Mouse (Mus musculus) A20 (cell line): ENCODE results near the gene Synj2.

Source experiments
- DNase-seq: peaks from one replicate; pipeline ENCODE4 v3.0.0-alpha.2; 2011; ENCODE audit warnings: low read depth, low spot score

The Synj2 gene

GRCm38 (mm10) chr17:5935680-5936079, 5.4 kb upstream of the Synj2 start:
- DNase-seq: no peak

DNA sequence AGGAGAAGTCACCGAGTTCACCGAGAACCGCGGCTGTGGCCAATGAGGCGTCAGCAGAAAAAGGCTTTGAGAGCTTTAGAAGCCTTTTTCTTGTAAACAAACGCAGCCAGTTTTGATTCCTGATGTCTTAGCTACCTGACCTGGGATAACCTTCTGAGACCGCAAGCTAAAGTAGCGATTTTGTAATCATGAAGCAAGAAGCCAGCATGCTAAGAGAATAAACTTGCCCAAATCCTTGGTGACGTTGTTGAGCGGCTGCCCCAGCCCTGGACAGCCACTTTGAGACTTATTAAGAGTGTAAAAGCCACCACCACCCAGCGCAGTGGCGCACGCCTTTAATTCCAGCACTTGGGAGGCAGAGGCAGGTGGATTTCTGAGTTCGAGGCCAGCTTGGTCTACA, 4.8 kb upstream of the Synj2 start:
- no peak for DNase-seq

DNA sequence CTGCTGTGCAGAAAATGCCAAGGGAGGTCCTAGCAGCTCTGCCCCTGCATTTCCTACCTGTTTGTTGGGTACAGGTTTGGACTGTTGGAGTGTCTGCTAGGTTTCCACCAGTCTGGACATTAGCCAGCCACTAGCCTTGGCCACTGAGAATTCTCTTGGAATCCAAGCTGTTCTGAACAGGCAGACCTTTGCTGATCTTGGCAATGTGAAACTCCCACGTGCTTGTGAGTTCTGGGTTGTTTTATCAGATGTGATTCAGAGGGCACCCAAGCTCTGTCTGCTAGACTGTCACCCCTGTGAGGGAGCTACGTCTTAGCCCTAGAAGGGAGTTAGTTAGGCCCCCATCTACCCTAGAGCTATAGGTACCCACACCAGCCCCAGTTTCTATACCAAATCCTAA, 3.6 kb upstream of the Synj2 start:
- no peak for DNase-seq

DNA sequence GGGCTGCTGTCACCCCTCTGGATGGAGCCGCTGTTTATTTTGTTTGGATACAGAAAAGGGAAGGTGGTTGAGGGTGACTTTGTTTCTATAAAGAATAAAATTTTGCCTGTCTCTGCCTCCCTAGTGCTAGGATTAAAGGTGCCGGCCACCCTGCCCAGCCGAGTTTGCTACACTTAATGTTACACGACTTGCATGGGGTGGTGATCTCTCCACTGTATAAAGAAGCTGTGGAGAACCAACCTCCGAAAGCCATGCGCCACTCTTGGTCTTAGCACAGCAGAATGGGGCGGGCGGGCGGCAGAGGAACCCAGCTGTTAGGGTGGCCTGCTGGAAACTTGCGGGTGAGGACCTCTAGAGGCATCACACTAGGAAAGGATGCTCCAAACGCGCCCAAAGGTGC, 1.2 kb upstream of the Synj2 start:
- DNase-seq: no peak

DNA sequence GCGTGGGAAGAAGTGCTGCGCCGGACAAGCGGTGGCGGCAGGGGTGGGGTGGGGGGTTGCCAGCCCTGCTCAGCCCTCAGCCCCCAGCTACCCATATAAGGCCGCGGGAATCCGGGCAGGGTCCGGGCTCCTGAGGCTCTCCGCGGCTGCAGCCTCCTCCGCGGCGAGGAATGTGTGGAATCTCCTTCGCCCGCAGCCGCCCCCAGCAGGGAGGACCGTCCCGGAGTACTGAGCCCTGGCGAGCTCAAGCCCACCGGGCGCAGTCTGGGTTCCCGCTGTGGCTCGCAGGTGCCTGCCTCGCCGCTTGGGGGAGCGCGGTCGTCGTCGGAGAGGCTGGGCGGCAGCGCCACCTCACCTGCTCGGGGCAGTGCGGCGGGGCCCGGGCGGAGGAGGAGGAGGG, 288 bp upstream of the Synj2 start:
- peak; percentile 83 for DNase-seq

DNA sequence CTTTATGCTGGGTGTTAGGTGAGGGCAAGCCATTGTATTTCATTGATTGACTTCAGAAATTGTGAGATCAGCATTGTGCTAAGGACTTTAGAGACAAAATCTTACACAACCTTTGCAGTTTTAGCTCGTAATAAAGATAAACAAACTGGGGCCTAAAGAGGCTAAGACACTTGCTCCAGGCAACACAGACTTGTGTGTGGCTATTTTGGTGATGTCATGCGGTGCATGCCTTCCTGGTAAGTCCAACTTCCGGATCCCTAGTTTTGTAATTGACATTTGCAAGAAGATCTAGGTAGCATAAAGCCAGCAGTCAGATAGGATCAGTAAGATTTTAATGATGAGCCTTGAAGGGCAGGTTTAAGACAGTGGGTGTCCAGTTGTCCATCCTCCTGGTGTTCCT, 1.1 kb downstream of the Synj2 start:
- no peak for DNase-seq

- DNase-seq: no peak
Measured at GRCm38 (mm10) chr17:5943053-5943452, 2.0 kb downstream of the Synj2 start.

GRCm38 (mm10) chr17:5947039-5947438, 6.0 kb downstream of the Synj2 start:
- DNase-seq: no peak

GRCm38 (mm10) chr17:5952455-5952854, 11.4 kb downstream of the Synj2 start:
- no peak for DNase-seq

DNA sequence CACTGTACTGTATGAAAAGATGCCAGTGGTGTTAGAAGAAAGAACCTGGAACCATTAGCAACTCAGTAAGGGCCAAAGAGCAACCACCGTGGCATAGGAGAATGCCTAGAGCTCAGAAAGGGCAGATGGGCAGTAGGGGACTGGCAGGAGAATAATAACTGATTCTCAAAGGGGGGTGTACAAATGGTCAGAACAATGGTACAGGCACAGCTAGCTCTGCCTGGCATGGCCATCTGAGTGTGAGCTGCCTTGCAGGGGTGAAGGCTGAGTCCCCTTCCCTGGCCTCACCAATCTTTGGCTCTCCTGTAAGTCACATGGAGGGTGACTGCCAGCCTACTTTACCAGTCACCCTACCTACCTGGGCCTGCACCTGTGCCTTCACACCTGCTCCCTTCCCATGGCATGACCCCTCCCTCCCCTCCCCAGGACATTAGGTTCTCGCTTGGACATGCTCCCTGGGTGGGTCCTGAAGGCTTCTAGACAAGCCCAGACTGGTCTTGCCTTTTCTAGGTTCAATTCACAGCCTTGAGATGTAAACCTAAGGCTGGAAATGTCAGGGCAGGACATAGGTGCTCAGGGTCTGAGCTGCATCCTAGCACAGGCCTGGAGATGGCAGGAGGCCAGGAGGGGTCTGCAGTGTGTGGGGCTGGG, 15.4 kb downstream of the Synj2 start:
- DNase-seq: no peak

GRCm38 (mm10) chr17:5957097-5957496, 16.0 kb downstream of the Synj2 start:
- DNase-seq: no peak

DNA sequence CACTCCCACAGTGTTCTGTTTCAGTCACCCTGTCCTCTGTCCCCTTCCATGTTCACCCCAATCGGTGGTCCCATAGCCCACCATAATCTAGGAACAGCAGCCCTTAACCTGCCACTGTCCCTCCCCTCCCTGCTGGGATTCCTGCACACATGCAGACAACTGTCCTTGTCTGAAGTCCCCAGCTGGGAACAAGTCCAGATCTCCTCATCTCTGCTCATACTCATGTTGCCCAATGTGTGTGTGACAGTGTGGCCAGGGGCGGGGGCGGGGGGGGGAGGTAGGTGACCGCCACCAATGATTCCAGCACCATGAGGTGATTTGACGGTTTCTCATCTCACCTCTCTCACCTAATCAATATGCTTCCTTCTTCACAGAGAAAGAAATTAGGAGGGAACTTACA, 17.1 kb downstream of the Synj2 start:
- DNase-seq: no peak

GRCm38 (mm10) chr17:5958636-5959035, 17.6 kb downstream of the Synj2 start:
- DNase-seq: no peak

DNA sequence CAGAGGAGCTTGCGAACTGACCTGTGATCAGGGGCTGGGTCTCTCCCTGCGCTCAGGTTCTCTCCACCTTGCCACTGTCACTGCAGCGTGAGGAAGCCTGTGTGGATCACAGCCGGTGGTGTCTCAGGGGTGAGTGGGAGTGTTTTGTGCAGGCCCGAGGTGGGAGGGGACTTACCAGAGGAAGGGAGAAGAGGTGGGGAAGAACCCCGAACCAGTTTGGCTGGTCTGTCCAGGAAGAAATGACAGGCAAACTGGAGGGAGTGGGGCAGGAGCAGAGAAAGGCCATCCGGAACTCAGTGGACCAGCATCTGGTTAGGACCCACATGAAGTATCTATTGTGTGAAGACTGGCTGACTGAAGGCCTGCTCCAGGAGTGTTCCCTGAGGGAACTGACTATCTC, 18.0 kb downstream of the Synj2 start:
- no peak for DNase-seq

- no peak for DNase-seq
Measured at GRCm38 (mm10) chr17:5959802-5960201, 18.7 kb downstream of the Synj2 start.

GRCm38 (mm10) chr17:5963766-5964165, 22.7 kb downstream of the Synj2 start:
- DNase-seq: no peak

DNA sequence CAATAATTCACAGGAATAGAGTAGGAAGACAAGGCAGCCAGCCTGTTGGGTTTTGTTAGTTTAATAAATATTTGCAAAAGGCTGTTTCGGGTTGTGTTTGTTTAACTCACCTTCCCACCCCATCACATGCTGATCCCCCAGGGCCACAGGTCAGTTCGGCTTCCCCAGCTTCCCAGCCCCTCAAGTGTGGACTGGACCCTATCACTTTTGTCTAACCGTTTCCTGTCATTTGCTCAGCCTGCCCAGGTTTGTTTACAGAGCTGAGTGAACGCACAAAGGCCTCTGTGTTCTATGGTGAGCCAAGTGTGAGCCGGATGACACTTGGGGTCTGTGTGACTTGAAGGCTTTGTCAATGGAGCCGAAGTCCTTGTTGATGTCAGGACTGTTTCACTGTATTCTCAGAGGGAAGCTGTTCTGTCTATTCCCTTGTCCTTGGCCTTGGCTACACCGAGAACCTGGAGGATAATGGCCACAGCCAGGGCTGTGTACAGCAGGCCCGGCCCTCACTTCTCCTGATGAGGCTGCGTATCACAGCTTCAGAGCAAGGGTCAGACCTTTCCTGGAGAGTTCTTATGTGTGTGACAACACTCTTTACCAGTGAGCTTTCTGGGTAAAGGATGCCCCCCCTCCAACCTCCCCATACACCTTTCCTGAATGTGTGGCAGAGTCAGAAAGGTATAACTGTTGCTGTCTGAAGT, 24.2 kb downstream of the Synj2 start:
- DNase-seq: no peak

GRCm38 (mm10) chr17:5966706-5967105, 25.6 kb downstream of the Synj2 start:
- no peak for DNase-seq

DNA sequence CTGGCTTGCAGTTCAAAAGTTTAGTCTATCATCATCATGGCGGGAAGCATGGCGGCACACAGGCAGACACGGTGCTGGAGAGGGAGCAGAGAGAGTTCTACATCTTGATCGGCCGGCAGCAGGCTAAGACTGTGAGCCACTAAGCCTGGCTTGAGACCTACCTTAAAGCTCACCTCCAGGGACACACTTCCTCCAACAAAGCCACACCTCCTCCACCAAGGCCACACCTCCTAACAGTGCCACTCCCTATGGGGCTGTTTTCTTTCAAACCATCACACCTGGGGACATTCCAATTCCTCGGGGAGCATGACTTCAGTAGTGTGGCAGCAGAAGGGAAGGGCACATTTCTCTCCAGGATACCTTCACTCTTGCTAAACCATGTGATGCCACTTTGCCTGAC, 27.5 kb downstream of the Synj2 start:
- DNase-seq: no peak

DNA sequence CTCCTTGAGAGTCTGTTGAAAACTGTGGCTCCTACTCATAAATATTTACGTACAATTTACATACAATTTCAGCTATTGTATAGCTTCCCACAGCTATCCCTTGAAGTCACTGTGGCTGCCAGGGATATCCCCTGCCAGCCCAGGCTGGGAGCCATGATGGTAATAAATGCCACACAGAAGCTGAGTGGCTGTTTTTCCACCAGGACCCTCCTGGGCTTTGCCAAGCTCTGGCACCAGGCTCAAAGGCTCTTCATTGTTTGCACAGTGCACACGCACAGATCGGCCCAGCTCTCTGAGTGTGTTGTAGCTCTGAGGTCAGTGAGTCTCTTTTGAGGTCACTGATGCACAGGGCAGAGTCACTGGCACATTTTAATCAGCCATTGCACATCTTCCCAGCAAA, 28.2 kb downstream of the Synj2 start:
- DNase-seq: no peak

GRCm38 (mm10) chr17:5970298-5970821, 29.3 kb downstream of the Synj2 start:
- no peak for DNase-seq

DNA sequence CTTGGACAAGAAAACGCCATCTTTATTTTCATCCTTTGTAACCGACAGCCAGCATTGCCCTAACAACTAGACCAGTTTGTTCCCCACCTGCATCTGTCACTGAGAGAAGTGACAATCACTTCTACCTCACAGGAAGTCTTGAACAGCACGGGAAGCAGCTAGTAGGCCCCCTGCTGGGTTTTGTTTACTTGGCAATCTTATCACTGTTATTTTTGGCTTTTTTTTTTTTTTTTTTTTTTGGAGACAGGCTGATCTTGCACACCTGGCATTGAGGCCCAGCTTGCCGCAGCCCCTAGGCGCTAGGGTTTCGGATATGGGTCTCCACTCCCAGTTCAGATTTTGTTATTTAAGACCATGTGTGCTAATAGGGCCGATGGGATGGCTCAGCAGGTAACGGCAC, 32.5 kb downstream of the Synj2 start:
- DNase-seq: peak; percentile 51
